15 mouse cellular contexts compared by ENCODE assay signal in the genomic region with DNA sequence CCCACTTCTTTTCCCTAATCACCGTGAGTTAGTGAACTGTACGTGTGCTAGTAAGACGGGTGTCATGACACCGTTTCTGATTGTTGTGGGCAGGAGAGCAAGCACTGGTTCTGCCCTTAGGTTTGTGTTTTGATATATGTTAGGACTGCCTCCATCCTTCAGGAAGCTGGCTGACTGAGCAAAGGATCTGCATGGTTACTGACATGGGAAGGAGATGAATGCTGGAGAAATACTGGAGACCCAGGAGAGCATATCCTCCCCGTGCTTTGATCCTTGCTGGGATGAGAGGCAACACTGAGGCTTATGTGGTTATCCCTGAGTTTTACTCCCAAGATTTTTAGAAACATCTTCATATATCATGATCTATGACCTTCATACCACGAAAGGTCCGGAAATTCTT.
"Had no signal": no experiment of that assay in that cellular context is flagged by ENCODE, and none has a peak within 500 bp of the region (broad histone marks: within the 10 kb centered on the region; RNA-seq: fewer than 3 reads in every experiment).

No protein-coding gene starts in this region.

- H3K27ac ChIP-seq: neural tube, embryonic 15.5 days; stomach, embryonic 15.5 days; stomach, postnatal 0 days had no signal

- H3K4me3 ChIP-seq: neural tube, embryonic 15.5 days; stomach, embryonic 15.5 days had no signal

- DNase-seq: retina, postnatal 1 day; right cerebral cortex, adult 18-20 months; right cerebral cortex, postnatal 14 days; right cerebral cortex, postnatal 25 days; right cerebral cortex, postnatal 4 days; spleen, adult 18-20 months; thymus, adult 18-20 months; thymus, adult 2 months; thymus, postnatal 14 days; thymus, postnatal 25 days; thymus, postnatal 36 days; thymus, postnatal 4 days had no signal

- H3K36me3 ChIP-seq: neural tube, embryonic 15.5 days; stomach, embryonic 15.5 days had no signal

- H3K4me1 ChIP-seq: neural tube, embryonic 15.5 days; stomach, embryonic 15.5 days had no signal

- H3K9ac ChIP-seq: neural tube, embryonic 15.5 days; stomach, embryonic 15.5 days had no signal

- H3K9me3 ChIP-seq: neural tube, embryonic 15.5 days; stomach, embryonic 15.5 days had no signal

- H3K27me3 ChIP-seq: neural tube, embryonic 15.5 days; stomach, embryonic 15.5 days had no signal

- H3K4me2 ChIP-seq: neural tube, embryonic 15.5 days; stomach, embryonic 15.5 days had no signal
